Mouse (Mus musculus) lung, postnatal 36 days (tissue): ENCODE data around the gene Klhl41.

Experiments used
- DNase-seq: peaks from one replicate; pipeline ENCODE4 v3.0.0; 2022; ENCODE audit warnings: mixed read lengths

The Klhl41 gene

DNA sequence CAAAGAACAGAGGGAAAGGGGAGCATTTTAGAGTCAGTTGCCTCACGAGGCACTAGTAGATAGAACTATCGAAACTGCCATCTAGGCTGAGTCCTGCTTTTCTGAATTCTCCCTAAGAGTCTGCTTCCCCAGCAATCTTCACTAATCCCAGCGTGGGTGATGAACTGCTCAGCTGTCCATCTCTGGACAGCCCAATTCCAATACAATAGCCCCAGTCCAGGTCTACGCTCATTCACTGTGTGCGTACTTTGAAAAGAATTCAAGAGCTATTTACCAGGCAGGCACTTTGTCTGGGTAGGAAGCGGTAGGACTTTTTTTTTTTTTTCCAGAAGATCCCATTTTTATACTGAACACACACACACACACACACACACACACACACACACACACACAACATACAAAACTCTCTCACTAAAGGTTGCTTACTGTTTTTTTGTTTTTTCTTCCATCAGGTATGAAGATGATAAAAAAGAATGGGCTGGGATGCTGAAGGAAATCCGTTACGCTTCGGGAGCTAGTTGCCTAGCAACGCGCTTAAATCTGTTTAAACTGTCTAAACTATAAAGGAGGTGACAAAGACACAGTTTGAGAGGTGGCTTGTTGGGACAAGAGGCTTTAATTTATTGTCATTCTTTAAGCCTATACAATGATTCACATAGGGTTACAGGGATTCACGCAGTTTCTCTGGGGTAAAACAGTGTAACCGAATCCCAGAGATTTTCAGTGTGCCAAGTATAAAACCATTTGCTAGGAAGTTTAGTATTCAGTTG lies 13.3 kb downstream of the Klhl41 start:
- DNase-seq = no peak

DNA sequence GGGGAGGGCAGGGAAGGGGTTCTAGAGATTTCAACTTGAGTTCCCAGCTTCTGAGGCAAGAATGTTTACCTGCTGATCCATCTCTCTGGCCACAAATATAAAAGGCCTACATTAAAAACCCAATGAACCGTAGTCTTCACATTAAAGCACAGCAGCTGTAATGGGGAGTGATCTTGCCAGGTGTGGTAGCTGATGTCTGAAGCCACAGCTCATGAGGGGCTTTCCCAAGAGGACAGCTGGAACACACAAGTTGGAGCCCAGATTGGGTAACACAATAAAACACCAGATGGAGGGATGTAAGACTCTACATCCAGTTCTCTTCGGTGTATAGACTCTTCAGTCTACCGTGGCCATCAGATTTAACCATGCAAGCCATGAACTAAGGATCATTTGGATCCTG lies 14.6 kb downstream of the Klhl41 start:
- no peak for DNase-seq

GRCm38 (mm10) chr2:69690214-69690613 lies 20.3 kb downstream of the Klhl41 start:
- no peak for DNase-seq

DNA sequence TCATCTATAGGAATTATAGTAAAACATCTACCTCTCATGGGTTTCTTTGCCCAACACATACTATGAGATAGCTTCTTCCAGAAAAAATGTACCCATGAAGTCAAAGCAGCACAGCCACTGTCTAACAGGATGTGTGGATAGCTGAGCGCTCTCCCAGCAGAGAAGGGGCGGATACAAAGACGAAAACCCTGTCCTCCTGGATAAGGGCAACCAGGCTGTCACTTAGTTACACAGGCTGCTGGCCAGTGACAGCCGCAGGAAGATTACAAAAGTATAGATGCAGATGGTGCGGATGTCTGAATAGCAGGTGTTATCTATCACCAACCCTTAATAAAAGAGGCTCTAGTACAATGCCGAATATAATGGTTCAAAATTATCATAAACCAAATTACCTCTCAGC lies 20.9 kb downstream of the Klhl41 start:
- no peak for DNase-seq

DNA sequence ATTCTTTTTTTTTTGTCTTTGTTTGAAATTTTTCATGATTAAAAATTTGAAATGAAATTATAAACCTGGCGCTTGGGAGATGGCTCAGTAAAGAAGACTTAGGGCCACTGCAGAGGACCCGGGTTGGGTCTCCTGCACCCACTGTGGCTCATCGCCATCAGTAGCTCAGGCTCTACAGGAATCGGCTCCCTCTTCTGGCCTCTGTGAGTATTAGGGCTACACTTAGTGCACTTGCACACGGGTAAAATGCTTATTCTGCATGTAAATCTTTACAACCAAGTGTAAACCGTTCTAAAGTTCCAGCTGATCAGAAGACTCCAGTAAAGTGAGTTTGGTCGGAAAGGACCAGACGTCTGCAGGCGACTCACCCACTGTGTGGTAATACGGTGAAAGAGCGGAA lies 23.6 kb downstream of the Klhl41 start:
- no peak for DNase-seq

DNA sequence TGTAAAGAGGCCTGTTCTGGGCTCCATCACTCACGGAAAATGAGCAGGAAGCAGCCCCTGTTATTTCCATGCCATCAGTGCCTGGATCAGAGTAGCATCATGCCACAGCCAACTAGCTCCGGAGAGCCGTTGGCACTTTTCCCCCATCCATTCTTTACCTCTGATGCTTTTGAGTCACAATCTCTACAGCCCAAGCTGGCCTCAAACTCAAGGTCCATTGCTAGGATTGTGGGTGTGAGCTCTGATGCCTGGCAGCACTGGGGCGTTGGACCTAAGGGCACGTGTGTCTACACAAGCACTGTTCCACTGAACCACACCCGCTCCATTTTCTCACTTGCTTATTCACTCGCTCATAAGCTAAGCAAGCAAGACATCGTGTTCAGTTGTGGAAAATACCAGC lies 30.5 kb downstream of the Klhl41 start:
- DNase-seq = no peak

GRCm38 (mm10) chr2:69712171-69712570 lies 42.3 kb downstream of the Klhl41 start:
- DNase-seq = peak; percentile 21

- DNase-seq = peak; percentile 97
These were observed 43.2 kb downstream of the Klhl41 start, which contains the start of gene Fastkd1 for GRCm38 (mm10) chr2:69712981-69713625. Gene Fastkd1, minus strand, starts transcription at chr2:69713516.

DNA sequence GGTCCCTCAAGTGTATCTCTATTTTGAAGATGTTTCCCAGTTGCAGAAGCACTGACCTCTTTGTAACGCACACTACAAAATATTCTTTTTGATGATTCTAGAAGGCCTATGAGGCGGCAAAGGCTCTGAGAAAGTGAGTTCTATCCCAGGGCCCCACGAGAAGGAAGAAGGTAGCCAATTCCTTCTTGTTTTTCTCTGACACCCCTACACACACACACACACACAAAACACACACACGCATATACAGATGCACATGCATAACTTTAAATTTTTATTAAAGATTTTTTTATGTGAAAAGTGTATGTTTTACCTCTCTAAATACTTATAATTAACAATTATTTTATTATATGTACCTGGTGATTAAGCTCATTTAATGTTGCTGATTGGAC lies 43.7 kb downstream of the Klhl41 start:
- no peak for DNase-seq

DNA sequence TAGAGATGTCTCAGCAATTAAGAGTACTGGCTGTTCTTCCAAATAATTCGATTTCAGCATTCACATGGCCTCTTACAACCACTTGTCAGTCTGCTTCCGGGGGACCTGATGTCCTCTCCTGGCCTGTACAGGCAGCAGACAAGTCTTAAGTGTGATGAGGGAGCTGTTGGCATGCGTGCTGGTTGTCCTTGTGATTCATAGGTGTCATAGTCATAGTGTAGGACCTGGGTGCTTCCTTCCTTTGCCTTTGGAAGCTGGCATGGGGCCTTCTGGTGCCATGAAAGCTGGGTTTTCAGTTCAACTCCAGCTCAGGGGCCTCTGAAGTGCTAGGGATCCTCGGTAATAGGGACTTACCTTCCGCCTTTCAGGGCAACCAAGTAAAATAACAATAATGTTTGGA lies 44.2 kb downstream of the Klhl41 start:
- DNase-seq = no peak

- no peak for DNase-seq
These were observed 46.6 kb downstream of the Klhl41 start for GRCm38 (mm10) chr2:69716483-69716882.

- no peak for DNase-seq
These were observed 49.2 kb downstream of the Klhl41 start for GRCm38 (mm10) chr2:69719121-69719520.

- DNase-seq = no peak
These were observed 52.3 kb downstream of the Klhl41 start, which contains the start of gene Ppig for GRCm38 (mm10) chr2:69722273-69722649. Gene Ppig, plus strand, starts transcription at chr2:69722545.

- peak; percentile 94 for DNase-seq
These were observed 53.0 kb downstream of the Klhl41 start for GRCm38 (mm10) chr2:69722650-69723518.

DNA sequence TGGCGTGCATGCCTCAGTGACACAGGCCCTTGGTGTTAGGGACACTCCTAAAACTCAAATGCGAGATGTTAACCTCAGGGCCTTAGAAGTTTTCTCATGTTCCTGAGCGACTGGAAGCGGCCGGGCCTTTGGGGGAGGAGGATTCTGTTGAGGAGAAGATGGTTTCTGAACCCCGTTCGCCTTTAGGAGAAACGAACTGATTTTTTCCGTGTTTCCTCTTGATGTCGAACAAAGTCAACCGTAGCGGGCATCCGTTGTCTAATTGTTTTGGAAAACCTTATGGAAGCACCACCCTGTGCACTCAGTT lies 53.6 kb downstream of the Klhl41 start:
- no peak for DNase-seq
